Comparison of ENCODE assay signal across 11 mouse cellular contexts in genomic region chr9:59694571-59695450, GRCm38 (mm10). TPM values are rescaled to one million over a fixed set of nuclear protein-coding genes. Genes with fewer than 3 reads are reported as not detected.
A peak's percentile ranks its signal among the peaks of the same experiment; 100 is the strongest.
DNase-seq lines count a peak whose midpoint lies in the region; ATAC-seq and TF ChIP-seq lines count a peak whose summit lies in the region.
"Had no signal": no experiment of that assay in that cellular context is flagged by ENCODE, and none has a peak within 500 bp of the region (broad histone marks: within the 10 kb centered on the region; RNA-seq: fewer than 3 reads in every experiment).

No protein-coding gene starts in this region.

- H3K4me3 ChIP-seq in hindbrain, postnatal 0 days (ENCODE audit: low read length): no peak overlapping the region
- H3K4me3 ChIP-seq in hindbrain, embryonic 14.5 days (replicated peaks; ENCODE audit: low read length): no peak overlapping the region
- H3K4me3 ChIP-seq in limb, embryonic 11.5 days (ENCODE audit: low read depth, low read length): no peak overlapping the region
- no peak overlapping the region for H3K4me3 ChIP-seq in stomach, embryonic 15.5 days (replicated peaks)
- H3K4me3 ChIP-seq in thymus, adult 2 months (ENCODE audit: control insufficient read depth, insufficient read depth, low read length): no peak overlapping the region
- H3K4me3 ChIP-seq: liver, embryonic 13.5 days; midbrain, embryonic 13.5 days had no signal

- no peak overlapping the region for H3K9ac ChIP-seq in hindbrain, postnatal 0 days (replicated peaks; ENCODE audit: low read length)
- H3K9ac ChIP-seq in hindbrain, embryonic 14.5 days: no peak overlapping the region
- no peak overlapping the region for H3K9ac ChIP-seq in limb, embryonic 11.5 days (ENCODE audit: low read length)
- no peak overlapping the region for H3K9ac ChIP-seq in stomach, embryonic 15.5 days
- H3K9ac ChIP-seq: liver, embryonic 13.5 days; midbrain, embryonic 13.5 days had no signal

- peaks cover 10% of the 10 kb centered on the region for H3K4me1 ChIP-seq in hindbrain, postnatal 0 days (ENCODE audit: insufficient read depth, low read length)
- H3K4me1 ChIP-seq in hindbrain, embryonic 14.5 days (replicated peaks; ENCODE audit: control insufficient read depth, insufficient read depth, low read length): peaks cover 12% of the 10 kb centered on the region
- peaks cover 15% of the 10 kb centered on the region for H3K4me1 ChIP-seq in limb, embryonic 11.5 days (ENCODE audit: control insufficient read depth, insufficient read depth, low read length)
- H3K4me1 ChIP-seq in stomach, embryonic 15.5 days: peaks cover 19% of the 10 kb centered on the region
- no peaks in the 10 kb centered on the region for H3K4me1 ChIP-seq in thymus, adult 2 months (replicated peaks; ENCODE audit: control insufficient read depth, insufficient read depth, low read length)

- 64% methylated on average over 16 of the region's 16 CpGs for WGBS in hindbrain, postnatal 0 days
- WGBS in hindbrain, embryonic 14.5 days: 60% methylated on average over 16 of the region's 16 CpGs
- WGBS in limb, embryonic 11.5 days: 29% methylated on average over 16 of the region's 16 CpGs
- WGBS in stomach, embryonic 15.5 days: 31% methylated on average over 16 of the region's 16 CpGs
- 83% methylated on average over 16 of the region's 16 CpGs for WGBS in thymus, adult 2 months

- TF ChIP-seq CTCF in hindbrain, postnatal 0 days (IDR thresholded peaks at IDR 0.05; ENCODE audit: low read depth): no peak
- TF ChIP-seq CTCF in thymus, adult 2 months (IDR thresholded peaks at IDR 0.05; ENCODE audit: borderline replicate concordance, control insufficient read depth, extremely low read depth, insufficient read depth, low read length, poor library complexity): no peak

- H3K27me3 ChIP-seq in hindbrain, postnatal 0 days (ENCODE audit: insufficient read depth, low read length): no peaks in the 10 kb centered on the region
- no peaks in the 10 kb centered on the region for H3K27me3 ChIP-seq in hindbrain, embryonic 14.5 days (ENCODE audit: control insufficient read depth, insufficient read depth, low read length)
- H3K27me3 ChIP-seq in limb, embryonic 11.5 days (ENCODE audit: control insufficient read depth, insufficient read depth, low read length): no peaks in the 10 kb centered on the region
- H3K27me3 ChIP-seq in stomach, embryonic 15.5 days (replicated peaks): no peaks in the 10 kb centered on the region
- no peaks in the 10 kb centered on the region for H3K27me3 ChIP-seq in thymus, adult 2 months (ENCODE audit: control insufficient read depth, insufficient read depth, low read length)

- ATAC-seq in hindbrain, postnatal 0 days: no peak
- no peak for ATAC-seq in hindbrain, embryonic 14.5 days (ENCODE audit: low FRiP score)
- no peak for ATAC-seq in limb, embryonic 11.5 days (ENCODE audit: insufficient number of reproducible peaks, low FRiP score, low TSS enrichment, low read depth)
- no peak for ATAC-seq in stomach, embryonic 15.5 days (ENCODE audit: insufficient read depth, low FRiP score, low read depth)
- ATAC-seq: midbrain, embryonic 13.5 days had no signal

- TF ChIP-seq POLR2A in thymus, adult 2 months (IDR thresholded peaks at IDR 0.05; ENCODE audit: control insufficient read depth, extremely low read depth, insufficient read depth, low read length, poor library complexity): no peak

- no peaks in the 10 kb centered on the region for H3K9me3 ChIP-seq in hindbrain, postnatal 0 days (ENCODE audit: low read length)
- no peaks in the 10 kb centered on the region for H3K9me3 ChIP-seq in hindbrain, embryonic 14.5 days (ENCODE audit: control insufficient read depth, low read length)
- H3K9me3 ChIP-seq in limb, embryonic 11.5 days (ENCODE audit: control insufficient read depth, low read length): no peaks in the 10 kb centered on the region
- no peaks in the 10 kb centered on the region for H3K9me3 ChIP-seq in stomach, embryonic 15.5 days
- H3K9me3 ChIP-seq: liver, embryonic 13.5 days; midbrain, embryonic 13.5 days had no signal

- H3K27ac ChIP-seq in hindbrain, postnatal 0 days: 0 out of 2 replicates have a peak overlapping the region, but pooled peaks have one; percentile 1
- H3K27ac ChIP-seq in hindbrain, embryonic 14.5 days: no peak overlapping the region
- H3K27ac ChIP-seq in limb, embryonic 11.5 days (replicated peaks; ENCODE audit: low read depth, low read length): no peak overlapping the region
- H3K27ac ChIP-seq in stomach, embryonic 15.5 days: peak overlapping the region; percentile 27; the same call in 1 of the 2 replicates
- no peak overlapping the region for H3K27ac ChIP-seq in thymus, adult 2 months (ENCODE audit: control insufficient read depth, insufficient read depth, low read length)
- H3K27ac ChIP-seq: liver, embryonic 13.5 days; midbrain, embryonic 13.5 days had no signal

- DNase-seq in hindbrain, postnatal 0 days (ENCODE audit: low spot score): no peak
- no peak for DNase-seq in hindbrain, embryonic 14.5 days (ENCODE audit: low spot score)
- DNase-seq in embryo, embryonic 11 days: peak; percentile 45
- DNase-seq in limb, embryonic 11.5 days (ENCODE audit: low spot score): peak; percentile 43
- DNase-seq in thymus, adult 2 months: no peak
- DNase-seq in cerebellum, adult 8-10 months: no peak
- no peak for DNase-seq in urinary bladder, postnatal 36 days (ENCODE audit: low spot score in 2 of 2)
- DNase-seq: kidney, adult 18-20 months; liver, embryonic 13.5 days had no signal

- H3K4me2 ChIP-seq in hindbrain, postnatal 0 days (ENCODE audit: low read depth, low read length): no peak overlapping the region
- H3K4me2 ChIP-seq in hindbrain, embryonic 14.5 days (replicated peaks): no peak overlapping the region
- H3K4me2 ChIP-seq in limb, embryonic 11.5 days (ENCODE audit: low read depth, severe bottlenecking): no peak overlapping the region
- no peak overlapping the region for H3K4me2 ChIP-seq in stomach, embryonic 15.5 days
- H3K4me2 ChIP-seq: liver, embryonic 13.5 days; midbrain, embryonic 13.5 days had no signal

- no peaks in the 10 kb centered on the region for H3K36me3 ChIP-seq in hindbrain, postnatal 0 days (ENCODE audit: insufficient read depth, low read length)
- H3K36me3 ChIP-seq in hindbrain, embryonic 14.5 days (replicated peaks; ENCODE audit: control insufficient read depth, insufficient read depth): no peaks in the 10 kb centered on the region
- no peaks in the 10 kb centered on the region for H3K36me3 ChIP-seq in limb, embryonic 11.5 days (ENCODE audit: control insufficient read depth, insufficient read depth, low read length)
- H3K36me3 ChIP-seq in stomach, embryonic 15.5 days: no peaks in the 10 kb centered on the region
- no peaks in the 10 kb centered on the region for H3K36me3 ChIP-seq in thymus, adult 2 months (ENCODE audit: control insufficient read depth, insufficient read depth, low read length)
- H3K36me3 ChIP-seq: liver, embryonic 13.5 days; midbrain, embryonic 13.5 days had no signal

RNA-seq across cellular contexts. Expression of gene Gramd2, which starts 14.9 kb away (rescaled TPM):
- 5.0 and 11.2 TPM in 2 replicates for total RNA-seq in hindbrain, postnatal 0 days (2014; rRNA removed)
- 2.9 and 4.0 TPM in 2 replicates for polyA plus RNA-seq in hindbrain, postnatal 0 days (2015; fragmentation: Nextera tagmentation; extraction: Ambion mirVana)
- 2.9 and 6.0 TPM in 2 replicates for polyA plus RNA-seq in hindbrain, embryonic 14.5 days (2014; fragmentation: Nextera tagmentation; extraction: Ambion mirVana)
- 0.20 and 0.27 TPM in 2 replicates for polyA plus RNA-seq in limb, embryonic 11.5 days (2014; fragmentation: Nextera tagmentation; extraction: Ambion mirVana)
- 1.5 TPM in 2 replicates for polyA plus RNA-seq in stomach, embryonic 15.5 days (2015; fragmentation: Nextera tagmentation; extraction: Ambion mirVana)
- polyA plus RNA-seq in thymus, adult 2 months (2012; rRNA removed): 0.69 and 1.00 TPM in 2 replicates

RNA-seq across cellular contexts. Expression of gene Pkm, which starts 38.6 kb away (rescaled TPM):
- total RNA-seq in hindbrain, postnatal 0 days (2014; rRNA removed): 945 and 948 TPM in 2 replicates
- 864 and 883 TPM in 2 replicates for polyA plus RNA-seq in hindbrain, postnatal 0 days (2015; fragmentation: Nextera tagmentation; extraction: Ambion mirVana)
- 861 and 971 TPM in 2 replicates for polyA plus RNA-seq in hindbrain, embryonic 14.5 days (2014; fragmentation: Nextera tagmentation; extraction: Ambion mirVana)
- polyA plus RNA-seq in limb, embryonic 11.5 days (2014; fragmentation: Nextera tagmentation; extraction: Ambion mirVana): 1,975 and 1,999 TPM in 2 replicates
- polyA plus RNA-seq in stomach, embryonic 15.5 days (2015; fragmentation: Nextera tagmentation; extraction: Ambion mirVana): 989 and 1,080 TPM in 2 replicates
- polyA plus RNA-seq in thymus, adult 2 months (2012; rRNA removed): 916 and 1,063 TPM in 2 replicates

RNA-seq across cellular contexts. Expression of gene Senp8, which starts 55.7 kb away (rescaled TPM):
- 2.4 and 8.2 TPM in 2 replicates for total RNA-seq in hindbrain, postnatal 0 days (2014; rRNA removed)
- polyA plus RNA-seq in hindbrain, postnatal 0 days (2015; fragmentation: Nextera tagmentation; extraction: Ambion mirVana): 4.3 and 5.6 TPM in 2 replicates
- 11.4 and 11.6 TPM in 2 replicates for polyA plus RNA-seq in hindbrain, embryonic 14.5 days (2014; fragmentation: Nextera tagmentation; extraction: Ambion mirVana)
- polyA plus RNA-seq in limb, embryonic 11.5 days (2014; fragmentation: Nextera tagmentation; extraction: Ambion mirVana): 20.0 and 20.1 TPM in 2 replicates
- polyA plus RNA-seq in stomach, embryonic 15.5 days (2015; fragmentation: Nextera tagmentation; extraction: Ambion mirVana): 10.0 and 10.5 TPM in 2 replicates
- polyA plus RNA-seq in thymus, adult 2 months (2012; rRNA removed): 2.4 and 3.2 TPM in 2 replicates

RNA-seq across cellular contexts. Expression of gene Myo9a, which starts 55.9 kb away (rescaled TPM):
- 25.0 and 46.3 TPM in 2 replicates for total RNA-seq in hindbrain, postnatal 0 days (2014; rRNA removed)
- polyA plus RNA-seq in hindbrain, postnatal 0 days (2015; fragmentation: Nextera tagmentation; extraction: Ambion mirVana): 14.4 and 15.4 TPM in 2 replicates
- 28.9 and 29.9 TPM in 2 replicates for polyA plus RNA-seq in hindbrain, embryonic 14.5 days (2014; fragmentation: Nextera tagmentation; extraction: Ambion mirVana)
- 14.1 and 17.7 TPM in 2 replicates for polyA plus RNA-seq in limb, embryonic 11.5 days (2014; fragmentation: Nextera tagmentation; extraction: Ambion mirVana)
- polyA plus RNA-seq in stomach, embryonic 15.5 days (2015; fragmentation: Nextera tagmentation; extraction: Ambion mirVana): 14.1 and 14.7 TPM in 2 replicates
- 2.4 and 4.1 TPM in 2 replicates for polyA plus RNA-seq in thymus, adult 2 months (2012; rRNA removed)

Comparison
In these comparisons a context has a peak if more than half of its experiments do, and no peak if none do; other contexts are left out.
1. H3K27ac ChIP-seq: peak in hindbrain, postnatal 0 days (single experiment) and stomach, embryonic 15.5 days (single experiment); none in hindbrain, embryonic 14.5 days (single experiment), limb, embryonic 11.5 days (single experiment) and thymus, adult 2 months (single experiment).
2. DNase-seq: peak in embryo, embryonic 11 days (single experiment) and limb, embryonic 11.5 days (single experiment); none in hindbrain, postnatal 0 days (single experiment), hindbrain, embryonic 14.5 days (single experiment), thymus, adult 2 months (single experiment), cerebellum, adult 8-10 months (single experiment) and urinary bladder, postnatal 36 days (0 of 2).